Mouse (Mus musculus) urinary bladder, adult 2 months (tissue): ENCODE measurements at regions not wholly inside any gene's neighbourhood (a gene's known extent, or its start where the extent isn't known, plus 50 kb on each side); places are given as distances from the start of the nearest gene placed in this dataset.

Experiments
- DNase-seq: peaks from one replicate; pipeline ENCODE4 v3.0.0; 2022; ENCODE audit warnings: low spot score

DNA sequence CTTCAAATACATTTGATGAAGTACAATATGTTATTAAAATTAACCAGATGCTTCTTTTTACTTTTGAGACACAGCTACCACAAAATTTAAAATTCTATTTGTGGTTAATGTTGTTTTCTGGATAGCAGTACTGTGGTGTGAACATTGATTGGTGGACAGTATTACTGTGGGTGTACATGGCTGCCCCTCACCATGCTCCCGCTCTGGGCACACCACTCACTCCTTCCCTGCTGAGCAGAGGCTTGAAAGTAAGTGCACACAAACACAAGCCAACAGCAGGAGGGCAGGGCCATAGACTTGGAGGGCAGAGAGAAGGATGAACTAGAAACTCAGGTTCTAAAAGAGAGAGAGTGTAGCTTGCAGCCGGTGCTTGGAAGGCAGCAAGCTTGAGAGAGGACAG is 182.1 kb downstream of the Ifng start:
- no peak for DNase-seq

DNA sequence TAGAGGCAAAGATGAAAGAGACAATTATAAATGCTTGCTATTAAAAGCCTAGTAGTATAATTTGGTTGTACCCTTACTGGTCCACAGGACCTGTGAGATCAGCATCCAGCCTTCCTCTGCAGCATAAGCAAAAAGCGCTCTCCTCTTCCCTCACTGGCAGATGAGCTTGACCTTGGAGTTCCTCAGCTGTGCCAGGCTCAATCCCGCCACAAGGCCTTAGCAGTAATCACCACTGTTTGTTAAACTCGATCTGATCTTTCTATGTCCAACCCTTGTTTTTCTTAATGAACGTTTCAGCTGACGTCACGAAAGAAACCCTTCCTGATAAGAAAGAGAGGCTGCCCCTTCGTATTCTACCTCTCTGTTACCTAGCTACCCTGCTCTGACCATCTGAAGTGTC is 183.5 kb downstream of the Ifng start:
- DNase-seq: no peak

DNA sequence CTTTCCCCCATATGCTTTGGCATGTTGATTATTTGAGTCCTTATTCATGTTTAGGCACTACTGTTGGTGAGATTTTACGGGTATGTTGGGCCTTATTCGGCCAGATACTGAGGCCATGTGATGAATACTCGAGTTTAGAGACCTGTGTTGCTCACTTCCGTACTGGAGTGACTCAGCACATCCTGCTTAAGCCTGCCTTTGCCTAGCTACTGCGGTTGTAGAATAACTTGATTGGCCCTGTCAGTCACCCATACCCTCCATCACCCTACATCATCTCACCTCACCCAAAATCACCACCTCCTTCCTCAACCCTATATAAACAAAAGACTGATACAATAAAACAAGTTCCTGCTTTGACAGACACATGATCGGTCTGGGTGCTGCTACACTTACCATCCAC is 187.2 kb downstream of the Ifng start:
- DNase-seq: no peak

DNA sequence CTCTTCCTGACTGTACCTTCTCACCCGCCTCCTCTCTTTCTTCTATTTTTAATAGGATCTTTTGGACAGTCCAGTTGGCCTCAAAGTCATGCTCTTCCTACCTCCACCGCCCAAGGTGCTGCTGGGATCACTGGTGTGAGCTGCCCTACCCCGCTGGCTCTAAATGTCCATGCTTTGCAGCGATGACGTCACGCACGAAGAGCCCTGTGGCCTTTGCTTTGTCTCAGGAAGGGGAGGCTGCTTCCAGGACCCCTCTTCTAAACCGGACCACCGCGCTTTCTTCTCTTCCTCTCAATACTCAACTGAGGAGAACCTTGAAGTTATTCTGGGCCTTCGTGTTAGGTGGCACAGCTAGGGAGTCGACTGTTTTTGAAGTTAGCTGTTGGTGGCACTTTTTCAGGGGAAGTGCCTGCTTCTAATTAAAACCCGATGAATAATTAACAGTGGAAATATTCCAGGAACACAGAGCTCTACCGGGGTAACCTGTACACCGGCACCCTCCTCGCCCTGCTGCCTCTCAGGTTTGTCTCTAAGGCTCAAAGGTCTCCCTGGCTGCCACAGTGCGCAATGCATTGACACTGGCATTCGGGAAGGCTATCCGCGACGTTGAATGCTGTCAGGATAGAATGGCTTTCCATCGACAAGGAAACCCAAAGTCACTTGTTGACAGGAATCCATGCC is 188.7 kb downstream of the Ifng start:
- no peak for DNase-seq

DNA sequence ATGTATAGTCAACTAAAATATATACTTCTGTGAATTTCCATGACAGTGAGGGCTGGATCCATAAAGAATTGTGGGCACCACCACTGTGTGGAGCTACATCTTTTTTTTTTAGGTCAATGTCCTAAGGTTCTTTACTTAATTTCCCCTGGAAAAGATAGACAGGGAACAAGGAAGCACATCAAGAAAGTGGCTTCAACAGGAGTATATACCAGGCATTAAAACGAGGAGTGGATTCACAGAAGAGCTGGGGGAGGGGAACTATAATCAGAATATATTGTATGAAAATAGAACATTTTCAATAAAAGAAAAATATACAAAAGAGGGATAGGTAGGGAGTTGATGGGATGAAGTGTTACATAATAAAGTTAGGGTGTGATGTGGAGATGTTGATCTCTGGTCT is 190.9 kb downstream of the Ifng start:
- no peak for DNase-seq

DNA sequence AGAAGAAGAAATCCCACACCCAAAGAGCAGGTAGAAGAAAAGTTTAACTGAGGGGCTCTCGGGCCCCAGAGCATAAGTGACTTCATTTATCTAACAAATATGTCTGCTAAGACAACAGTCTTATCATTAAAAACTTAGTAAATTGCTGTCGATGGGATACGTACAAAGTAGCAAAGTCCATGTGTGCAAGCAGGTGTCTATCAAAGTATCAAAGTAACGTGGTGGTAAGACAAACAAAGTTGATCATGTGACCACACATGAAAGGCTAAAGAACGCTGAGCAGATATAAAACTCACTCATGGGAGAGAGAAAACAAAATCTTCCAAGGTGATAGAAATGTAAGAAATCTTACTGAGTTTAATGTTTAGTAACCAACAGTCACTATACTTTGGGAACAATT is 191.3 kb downstream of the Ifng start:
- no peak for DNase-seq

DNA sequence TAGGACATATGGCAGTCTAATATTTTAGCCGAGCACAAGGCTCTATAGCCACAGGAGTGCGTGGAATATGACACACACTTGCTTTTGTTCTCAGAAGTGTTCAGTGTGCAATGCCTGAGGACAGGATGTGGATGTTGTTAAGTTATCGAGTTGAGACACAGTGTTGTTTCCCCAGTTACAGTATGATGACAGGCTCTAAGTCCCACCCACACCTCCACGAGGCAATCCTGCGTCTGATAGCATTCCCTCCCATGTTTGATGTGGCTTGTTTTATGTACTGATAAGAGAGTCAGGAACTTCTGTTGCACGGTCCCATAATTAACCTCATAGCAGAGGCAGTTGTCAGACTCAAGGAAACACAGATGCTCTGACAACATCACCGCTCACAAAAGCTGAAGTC is 192.6 kb downstream of the Ifng start:
- no peak for DNase-seq

DNA sequence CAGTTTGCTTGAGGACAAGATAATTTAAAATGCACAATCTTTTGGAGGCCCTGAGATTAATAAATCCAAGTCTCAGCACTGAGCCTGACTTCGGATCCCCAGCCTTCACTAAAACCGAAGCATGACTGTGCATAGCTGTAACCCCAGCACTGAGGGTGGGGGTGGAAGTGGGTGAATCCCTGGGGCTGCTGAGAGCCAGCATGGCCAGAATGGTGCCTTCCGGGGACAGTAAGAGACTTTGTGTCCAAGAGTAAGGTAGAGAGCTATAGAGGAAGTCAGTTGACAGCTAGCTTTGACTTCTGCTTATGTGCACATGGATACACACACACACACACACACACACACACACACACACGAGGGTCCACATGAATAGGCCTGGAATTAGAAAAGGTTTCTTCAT is 198.3 kb downstream of the Ifng start:
- DNase-seq: no peak

DNA sequence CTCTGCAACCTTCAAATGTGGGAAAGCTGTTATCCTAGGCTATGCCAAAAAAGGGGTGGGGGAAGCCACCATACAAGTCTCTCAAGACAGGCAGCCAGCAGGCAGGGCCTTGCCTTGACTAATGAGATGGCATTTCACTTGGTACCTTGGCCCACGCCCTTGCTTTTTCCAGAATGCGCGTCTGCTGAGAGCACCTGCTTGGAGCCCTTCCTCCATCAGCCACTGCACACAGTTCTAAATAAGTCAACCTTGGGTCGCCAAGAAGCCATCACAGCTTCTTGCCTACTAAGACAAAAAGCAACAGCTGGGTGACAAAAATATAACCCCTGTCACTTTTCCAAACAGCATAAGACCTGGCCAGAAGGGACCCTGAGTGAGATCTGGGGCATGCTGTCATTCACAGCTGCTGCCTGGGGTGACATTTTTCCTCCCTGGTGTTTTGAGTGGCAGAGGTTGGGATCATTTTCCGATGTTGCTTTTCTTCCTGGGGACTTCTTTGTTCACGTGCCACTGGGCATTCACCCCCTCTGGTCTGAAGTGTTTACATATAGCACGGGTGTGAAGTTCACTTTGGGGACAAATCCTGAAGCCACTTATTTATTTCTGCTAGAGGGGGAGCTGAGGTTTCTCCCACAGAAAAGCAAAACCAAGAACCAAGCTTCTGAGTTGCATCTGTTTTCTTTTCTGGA is 199.4 kb downstream of the Ifng start:
- DNase-seq: no peak

DNA sequence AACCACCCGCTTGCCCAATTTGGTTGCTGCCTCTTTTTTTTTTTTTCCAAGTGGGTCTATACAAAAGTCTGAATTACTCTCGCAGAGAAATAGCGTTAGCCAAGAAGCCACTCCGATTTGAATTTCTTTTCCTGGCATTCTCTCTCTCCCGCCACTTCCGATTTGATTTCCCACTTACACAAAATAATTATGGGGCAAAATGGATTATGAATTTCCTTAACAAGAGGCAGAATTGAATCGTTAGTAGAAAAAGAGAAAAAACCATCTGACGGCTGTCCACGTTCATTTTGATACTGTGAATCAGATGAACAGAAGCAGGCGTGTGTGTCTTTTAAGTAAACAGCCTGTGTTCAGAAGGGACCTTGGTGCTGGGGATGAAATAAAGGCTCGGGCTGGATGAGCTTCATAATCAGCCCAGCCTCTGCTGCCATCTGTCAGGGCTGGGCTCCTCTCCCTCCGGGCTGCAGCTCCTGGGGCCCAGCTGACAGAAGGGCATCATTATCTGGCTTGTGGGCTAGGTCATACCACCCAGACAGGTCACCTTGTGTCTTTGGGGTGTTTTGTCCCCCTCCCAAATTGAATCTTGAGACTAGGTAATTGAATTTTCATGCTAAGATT is 200.1 kb downstream of the Ifng start:
- no peak for DNase-seq

DNA sequence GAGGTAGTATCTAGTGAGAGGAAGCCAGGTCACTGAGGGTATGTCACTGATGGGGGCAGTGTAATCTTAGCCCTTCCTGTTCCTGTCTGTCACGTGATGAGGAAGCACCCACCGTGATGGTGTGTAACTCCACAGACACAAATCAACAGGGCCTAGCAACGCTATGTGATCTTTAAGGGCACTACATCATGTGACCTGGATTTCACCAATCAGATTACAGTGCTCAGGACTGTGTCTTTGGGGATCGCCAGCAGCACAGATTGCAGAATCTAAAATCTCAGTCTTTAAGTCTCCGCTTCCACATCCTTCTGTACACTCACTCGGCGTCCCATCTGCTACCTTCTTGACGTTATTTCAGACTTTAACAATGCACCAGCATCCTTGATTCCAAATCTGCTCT is 202.8 kb downstream of the Ifng start:
- no peak for DNase-seq

DNA sequence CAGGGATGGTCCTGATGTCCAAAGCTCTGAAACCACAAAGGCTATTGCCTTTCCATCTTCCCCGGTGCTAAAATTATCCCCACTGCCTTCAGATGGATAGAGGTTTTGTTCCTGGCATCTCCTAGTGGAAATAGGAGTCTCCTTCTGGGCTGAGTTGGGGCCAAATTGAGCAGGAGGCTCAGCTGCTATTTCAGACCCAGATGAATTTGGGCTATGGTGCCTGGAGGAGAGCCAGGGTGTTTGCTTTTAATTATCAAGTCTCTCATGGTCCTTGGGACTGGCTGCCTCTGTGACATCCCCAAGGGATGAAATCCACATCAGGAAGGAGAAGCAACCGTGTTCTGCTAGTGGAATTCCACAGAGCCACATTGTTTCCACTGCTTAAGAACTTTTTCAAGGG is 207.3 kb downstream of the Ifng start:
- no peak for DNase-seq

DNA sequence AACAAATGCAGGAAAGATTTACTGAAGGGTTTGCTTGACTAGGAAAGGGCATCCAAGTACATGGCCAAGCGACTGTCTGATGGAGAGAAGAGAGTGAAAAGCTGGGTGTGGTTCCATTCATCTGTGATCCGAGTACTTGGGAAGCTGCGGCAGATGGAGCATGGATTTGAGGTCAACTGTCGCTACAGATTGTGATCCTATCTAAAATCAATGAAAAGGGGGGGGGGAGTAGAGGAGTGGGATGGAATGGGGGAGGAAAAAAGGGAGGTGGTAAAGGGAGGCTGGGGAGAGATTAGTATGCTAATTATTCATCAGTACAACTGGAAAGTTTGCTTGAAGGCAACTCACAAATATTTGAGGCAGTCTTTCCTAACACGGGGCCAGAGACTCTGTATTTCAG is 213.4 kb downstream of the Dyrk2 start:
- DNase-seq: no peak

DNA sequence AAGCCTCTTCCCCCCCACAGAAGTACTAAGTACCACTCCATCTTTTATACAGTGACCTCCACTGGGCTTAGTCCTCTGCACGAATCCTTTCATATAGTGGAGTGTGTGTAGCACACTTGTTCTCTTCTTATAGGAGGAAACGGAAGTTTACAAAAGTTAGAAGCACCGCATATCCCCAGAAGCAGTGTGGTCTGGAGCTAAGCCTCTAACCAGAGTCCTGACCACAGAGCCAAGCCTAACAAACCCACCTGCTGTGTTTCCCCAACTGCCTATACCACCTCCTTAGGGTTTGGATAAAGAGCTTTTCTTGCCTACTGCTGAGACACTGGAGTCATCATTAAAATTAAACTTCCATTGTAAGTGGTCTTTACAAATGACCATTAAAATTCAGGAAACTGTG is 204.0 kb downstream of the Dyrk2 start:
- no peak for DNase-seq

DNA sequence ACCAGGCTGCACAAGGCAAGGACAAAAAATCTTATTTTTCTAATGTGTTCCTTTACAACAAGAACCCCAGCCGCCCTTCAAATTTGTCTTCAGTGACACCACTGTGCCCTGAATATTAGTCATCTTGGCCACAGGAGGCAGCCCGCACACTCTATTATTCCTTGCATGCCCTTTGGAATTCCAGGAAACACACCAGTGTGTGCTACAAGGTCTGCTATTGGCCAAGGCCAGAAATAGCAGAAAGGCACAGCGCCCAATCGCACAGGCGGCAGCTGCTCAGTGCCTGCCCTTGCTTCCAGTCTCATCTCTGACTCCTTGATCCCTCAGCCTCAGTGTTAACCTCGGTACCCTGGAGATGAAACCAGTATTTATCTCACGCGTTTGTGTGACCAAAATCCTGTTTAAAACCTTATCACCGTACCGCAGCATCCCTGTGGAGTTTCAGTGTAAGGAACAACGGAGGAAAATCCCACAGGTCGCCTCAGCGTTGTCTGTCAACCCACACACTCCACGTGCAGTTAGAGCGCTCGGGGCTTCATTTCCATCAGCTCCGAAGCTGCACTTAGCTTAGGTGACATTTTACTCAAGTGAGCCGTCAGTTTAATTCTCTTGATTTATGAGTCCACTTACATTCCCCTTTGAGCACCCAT is 194.1 kb downstream of the Dyrk2 start:
- DNase-seq: no peak

DNA sequence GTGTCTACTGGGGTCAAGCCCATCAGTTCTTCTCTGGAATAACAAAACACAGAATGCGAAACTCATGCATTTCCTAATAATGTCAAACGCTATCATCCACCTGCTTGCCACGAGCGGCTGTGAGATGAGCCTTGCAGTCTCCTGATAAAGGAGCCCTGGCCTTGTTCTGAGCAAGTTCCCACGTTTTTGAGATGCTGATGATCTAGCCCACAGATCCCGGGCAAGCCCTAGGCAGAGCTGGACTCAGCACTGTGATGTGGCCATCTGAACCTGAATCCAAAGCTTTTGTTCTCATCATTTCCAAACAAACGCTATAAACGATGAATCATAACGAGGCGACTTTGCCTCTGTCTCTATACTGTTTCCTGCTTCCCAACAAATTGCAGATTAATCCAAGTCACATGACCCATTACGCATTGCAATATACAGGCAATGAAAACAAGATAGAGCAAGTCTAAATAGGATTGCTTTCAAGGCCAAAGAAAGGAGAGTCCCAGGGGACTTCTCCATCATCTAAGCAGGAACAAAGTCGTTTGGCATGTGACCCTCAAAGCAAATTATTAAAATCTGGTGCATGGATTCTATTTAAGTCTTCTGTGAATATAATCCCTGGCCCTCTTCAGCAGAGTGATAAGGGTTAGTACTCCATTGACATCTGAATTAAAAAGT is 191.1 kb downstream of the Dyrk2 start:
- no peak for DNase-seq

DNA sequence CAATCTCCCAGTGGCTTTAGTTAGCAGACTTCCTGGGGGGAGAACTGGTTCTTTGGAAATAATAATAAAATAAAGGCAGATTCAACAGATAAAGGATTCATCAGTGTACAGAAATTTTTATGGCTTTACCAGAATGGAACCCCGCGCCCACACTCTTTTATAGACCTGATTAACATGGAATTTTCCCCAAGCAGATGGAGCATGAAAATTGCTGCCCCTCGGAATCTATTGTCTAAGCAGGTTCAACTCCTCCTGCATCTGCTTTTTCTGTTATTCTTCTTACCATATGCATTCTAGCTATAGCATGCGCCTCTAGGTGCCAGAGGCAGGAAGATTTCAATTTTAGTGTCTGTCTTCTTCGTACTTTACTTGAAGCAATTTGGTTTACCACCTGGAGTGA is 190.5 kb downstream of the Dyrk2 start:
- no peak for DNase-seq

DNA sequence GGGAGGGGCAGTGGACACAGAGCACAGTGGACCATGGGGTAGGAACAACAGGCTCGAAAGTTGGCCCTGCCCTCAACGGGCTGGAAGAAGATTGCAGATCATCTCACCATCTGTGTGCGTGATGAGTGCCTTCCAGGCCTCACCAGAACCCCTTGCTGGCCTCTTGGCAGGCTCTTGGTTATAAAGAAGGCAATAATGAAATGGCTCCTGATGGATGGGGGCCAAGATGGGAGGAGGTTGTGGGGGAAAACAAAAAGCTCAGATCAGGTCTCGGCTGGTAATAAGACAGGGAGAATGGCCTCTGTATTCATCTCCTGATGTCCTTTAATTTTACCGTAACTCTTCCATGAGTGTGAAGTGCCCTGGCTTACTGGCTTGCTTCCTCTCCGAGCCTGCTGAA is 189.1 kb downstream of the Dyrk2 start:
- DNase-seq: no peak

DNA sequence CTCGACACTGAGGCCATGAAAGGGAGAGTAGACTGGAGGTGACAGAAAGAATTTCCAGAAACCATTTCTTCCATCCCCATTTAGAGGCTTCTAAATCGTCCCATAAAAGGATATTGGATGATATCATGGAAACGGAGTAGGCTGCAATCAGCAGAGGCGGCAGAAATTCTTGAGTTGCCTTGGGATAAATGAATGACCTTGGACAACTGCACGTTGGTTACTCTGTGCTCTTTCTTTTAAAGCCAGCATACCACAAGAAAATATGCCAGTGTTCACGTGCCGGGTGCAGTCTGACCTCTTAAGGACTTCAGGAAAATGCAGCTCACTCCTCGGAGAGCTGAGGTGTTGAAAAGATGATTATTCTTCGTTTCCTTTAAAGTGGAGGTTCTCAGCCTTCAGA is 186.7 kb downstream of the Dyrk2 start:
- DNase-seq: no peak

DNA sequence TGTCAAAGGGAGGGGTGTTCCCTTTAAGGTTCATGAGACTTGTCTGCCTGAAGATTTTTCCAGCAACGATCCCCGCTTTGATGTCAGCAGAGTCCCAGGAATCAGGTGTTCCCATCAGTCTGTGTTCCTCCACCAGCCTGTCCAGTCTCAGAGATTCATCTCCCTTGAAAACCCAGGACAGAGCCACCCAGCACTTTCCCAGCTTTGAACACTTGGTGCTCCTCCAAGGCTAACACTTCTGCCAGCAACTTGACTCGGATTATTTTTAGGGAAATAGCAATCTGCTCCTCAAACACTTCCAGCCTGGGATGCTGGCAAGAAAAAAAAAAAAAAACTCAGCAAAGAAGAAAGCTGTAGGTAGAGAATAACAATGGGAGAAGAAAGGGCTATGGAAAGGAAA is 170.7 kb downstream of the Dyrk2 start:
- no peak for DNase-seq

DNA sequence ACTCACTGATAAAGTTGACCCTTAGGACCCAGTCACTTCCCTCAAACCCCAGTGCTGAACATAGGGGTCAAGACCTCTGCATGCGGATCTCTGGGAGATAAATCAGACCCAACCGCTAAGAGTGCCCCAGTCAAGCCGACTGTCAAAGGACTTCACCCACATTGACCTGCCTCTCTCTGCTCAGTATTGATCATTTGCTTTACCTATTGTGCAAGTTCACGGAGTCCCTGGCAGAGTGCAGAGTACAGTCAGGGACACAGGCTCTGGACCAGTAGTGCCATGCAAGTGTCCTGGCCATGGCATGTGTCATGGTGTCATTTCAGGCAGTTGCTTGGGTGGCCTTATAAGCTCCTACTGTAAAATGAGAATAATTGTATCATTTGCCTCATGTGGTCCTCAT is 169.9 kb downstream of the Dyrk2 start:
- no peak for DNase-seq

DNA sequence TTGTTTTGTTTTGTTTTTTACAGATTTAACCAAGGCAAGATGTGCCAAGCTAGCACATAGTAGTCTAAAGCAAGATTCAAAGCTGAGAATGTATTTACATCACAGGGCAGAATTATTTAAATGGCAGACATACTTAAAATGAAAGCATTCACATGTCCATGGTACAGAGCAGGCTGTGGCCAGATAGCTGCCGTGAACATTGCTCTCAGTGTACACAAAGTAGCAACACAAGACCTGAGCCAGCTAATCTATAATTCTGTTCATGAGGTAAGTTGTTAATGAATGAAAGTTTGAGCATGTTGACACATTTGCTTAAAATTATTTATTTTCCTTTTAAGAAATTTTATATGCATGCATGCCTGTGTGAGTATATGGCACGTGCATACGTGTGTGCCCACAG is 164.0 kb downstream of the Dyrk2 start:
- no peak for DNase-seq

DNA sequence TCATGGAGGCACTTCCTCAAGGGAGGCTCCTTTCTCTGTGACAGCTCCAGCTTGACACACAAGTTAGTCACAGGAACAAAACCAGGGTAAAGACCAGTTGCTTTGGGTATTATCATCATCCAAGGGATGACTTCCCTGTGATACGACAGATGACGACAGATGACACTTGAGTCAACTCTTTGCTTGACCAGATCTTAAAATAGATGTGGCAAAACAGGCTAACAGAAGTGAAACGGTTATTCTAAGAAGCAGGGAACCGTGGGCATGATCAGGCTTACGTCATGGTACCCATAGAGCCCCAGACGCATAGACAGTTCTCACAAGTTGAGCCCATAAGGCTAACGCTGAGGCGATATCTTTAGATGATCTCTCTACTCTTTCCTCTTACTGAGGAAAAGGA is 160.3 kb downstream of the Dyrk2 start:
- DNase-seq: no peak
